Mouse (Mus musculus) brain, embryonic 14.5 days (tissue): Measurements from ENCODE around the gene Wipf2.

Source experiments
- CTCF ChIP-seq: fragments of 200-500 bp; IDR thresholded peaks from 2 replicates; pipeline ENCODE4 v1.5.1; 2012; ENCODE audit warnings: inconsistent platforms, mild to moderate bottlenecking, moderate library complexity, borderline replicate concordance; ENCODE audit not compliant: insufficient read depth, insufficient read length; ENCODE audit errors: extremely low read depth
- POLR2A ChIP-seq: fragments of 200-500 bp; IDR thresholded peaks from 2 replicates; pipeline ENCODE4 v1.6.1; 2012; ENCODE audit warnings: mild to moderate bottlenecking, inconsistent platforms, borderline replicate concordance; ENCODE audit not compliant: poor library complexity, insufficient read depth, insufficient read length, severe bottlenecking; ENCODE audit errors: extremely low read depth

DNA sequence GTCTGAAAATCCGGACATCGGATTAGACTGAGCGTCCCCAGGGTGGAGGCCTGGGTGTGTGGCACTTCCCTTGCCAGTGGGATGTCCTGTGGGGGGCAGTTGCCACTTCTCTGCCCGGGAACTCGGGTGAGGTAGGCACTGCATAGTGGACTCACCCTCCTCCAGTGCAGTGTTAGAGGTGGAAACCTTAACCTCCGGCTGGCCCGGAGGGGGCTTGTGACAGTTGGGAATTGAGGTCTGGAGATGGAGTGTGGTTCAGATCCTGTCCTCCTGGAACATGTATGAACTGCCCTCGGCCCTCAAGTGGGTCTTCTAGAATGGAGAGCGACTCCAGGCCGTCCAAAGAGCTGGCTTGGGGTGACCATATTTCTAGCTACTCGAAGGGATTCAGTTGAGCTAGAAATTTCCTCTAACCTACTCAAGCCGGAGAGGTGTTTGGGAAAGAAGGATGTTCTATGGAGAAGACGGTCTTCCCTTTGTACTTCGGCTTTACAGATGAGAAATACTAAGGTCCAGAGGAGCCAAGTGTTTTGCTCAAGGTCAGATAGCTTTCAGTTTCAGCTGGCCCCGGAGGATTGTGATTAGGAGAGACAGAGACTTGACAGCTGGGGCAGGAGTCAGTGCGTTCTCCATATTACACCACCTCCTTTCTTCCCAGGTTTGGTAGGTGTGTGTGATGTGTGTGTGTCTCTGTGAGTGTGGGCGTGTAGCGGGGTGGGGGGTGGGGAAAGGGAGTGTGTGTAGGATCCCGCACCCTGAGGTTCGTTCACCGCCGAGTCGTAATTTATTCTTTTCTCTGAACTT is 73.4 kb downstream of the Wipf2 start:
- TF ChIP-seq CTCF (no peak), POLR2A (no peak)
